Mouse (Mus musculus) lung, postnatal 14 days (tissue): ENCODE results near the gene Lrmda.

Experiments
- DNase-seq: peaks from one replicate; pipeline ENCODE4 v3.0.0; 2021

Gene Lrmda

DNA sequence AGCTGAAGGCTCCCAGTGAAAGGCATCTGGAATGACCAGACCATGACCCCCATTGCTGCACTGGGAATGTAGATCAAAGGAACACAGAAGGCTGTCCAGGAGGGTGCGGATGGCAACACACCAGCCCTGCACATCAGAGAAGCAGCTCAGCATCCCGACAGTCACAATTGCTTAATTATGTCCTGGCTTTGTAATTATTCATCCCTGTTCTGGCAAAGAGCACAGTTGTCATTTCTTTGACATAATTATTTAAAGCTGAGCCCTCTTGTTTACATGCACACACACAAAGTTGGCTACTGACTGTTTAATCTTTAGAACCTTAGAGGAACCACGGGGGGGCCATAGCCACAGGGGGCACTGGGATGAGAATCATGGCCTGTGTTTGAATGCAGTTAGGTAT, 580.7 kb downstream of the Lrmda start:
- no peak for DNase-seq

DNA sequence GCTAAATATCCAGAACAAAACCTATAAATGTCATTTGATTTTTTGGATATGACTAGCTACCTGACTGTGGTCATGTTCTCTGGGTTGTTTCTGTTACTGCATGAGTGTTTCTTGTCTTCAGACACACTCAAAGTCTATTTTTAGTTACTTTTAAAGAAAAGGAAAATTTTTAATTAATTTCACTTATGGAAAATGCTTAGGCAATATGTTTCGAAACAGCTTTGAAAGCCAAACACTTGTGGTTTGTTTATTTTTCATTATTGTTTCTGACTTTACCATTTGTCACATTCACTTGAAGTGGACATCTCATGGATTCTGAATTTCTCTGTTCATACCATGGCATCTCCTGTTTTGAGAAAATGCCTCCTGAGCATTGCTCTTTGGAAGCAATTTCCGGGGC, 582.8 kb downstream of the Lrmda start:
- DNase-seq = no peak

DNA sequence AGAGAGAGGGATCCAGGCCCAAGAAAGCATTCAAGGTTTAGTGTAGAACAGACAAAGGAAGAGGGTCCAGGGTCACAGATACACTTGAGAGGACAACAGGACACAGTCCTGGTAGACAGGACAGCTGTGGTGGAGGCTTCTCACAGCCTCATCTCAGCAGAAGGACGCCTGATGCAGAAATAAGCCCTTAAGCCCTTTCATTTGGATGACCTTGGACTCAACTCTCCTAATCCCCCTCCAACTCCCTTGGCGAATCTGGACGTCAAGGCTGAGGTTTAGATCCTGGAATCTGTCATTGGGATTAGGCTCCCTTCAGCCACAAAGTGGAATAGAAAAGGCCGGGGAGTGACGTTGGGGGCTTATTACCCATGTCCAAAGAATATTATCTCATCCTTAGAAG, 589.1 kb downstream of the Lrmda start:
- no peak for DNase-seq

DNA sequence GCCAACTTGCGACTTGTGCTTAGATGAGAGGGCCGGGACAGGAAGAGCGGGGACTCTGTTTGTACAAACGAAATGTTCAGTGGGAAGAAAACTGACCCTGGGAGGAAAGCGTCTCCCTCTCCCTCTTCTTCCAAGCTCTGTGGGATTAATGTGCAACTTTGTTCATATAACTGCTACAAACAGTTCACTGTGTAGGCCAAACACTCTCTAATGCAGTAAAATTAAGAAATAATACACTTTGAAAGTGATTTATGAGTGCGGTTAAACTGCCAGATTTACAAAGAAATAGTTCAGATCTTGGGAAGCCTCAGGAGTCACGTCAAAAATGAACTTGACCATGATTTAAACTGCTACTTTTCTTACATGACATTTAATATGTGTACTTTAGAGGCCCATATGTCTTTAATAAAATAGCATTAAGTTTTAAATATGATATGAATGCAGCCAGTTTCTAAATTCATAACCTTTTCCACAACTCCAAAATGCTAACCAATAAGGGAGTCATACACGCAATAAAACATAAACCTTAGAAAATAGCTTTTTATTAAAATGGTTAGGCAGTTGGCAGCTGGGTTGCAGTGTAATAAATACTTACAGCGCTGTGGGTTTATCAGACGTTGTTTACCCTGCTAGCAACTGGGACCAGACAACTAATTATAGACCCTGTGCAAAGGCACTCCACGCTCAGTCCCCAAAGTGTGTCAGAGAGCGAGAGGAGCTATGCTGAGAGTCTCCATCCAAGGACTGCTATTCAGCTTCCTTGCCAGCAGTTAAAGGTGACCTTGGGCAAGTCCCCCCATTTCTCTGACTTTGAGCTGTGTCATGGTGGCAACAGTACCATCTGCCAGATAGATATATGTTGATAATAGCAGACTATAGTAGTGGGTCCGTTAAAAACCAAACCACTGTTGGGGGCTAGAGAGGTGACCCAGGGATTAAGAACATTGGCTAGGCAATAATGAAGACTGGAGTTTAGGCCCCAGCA, 590.0 kb downstream of the Lrmda start:
- no peak for DNase-seq

DNA sequence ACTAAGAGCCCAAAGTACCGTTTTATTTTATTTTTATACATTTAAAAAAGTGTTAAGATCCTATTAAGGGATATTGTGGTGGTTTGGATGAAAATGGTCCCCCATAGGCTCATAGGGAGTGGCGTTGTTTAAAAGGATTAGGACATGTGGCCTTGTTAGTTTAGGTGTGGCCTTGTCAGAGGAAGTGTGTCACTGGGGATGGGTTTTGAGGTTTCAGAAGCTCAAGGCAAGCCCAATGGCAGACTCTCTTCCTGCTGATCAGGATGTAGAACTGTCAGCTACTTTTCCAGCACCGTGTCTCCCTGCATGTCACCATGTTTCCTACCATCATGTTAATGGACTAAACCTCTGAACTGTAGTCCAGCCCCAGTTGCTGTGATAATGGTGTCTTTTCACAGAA, 591.5 kb downstream of the Lrmda start:
- DNase-seq = no peak

DNA sequence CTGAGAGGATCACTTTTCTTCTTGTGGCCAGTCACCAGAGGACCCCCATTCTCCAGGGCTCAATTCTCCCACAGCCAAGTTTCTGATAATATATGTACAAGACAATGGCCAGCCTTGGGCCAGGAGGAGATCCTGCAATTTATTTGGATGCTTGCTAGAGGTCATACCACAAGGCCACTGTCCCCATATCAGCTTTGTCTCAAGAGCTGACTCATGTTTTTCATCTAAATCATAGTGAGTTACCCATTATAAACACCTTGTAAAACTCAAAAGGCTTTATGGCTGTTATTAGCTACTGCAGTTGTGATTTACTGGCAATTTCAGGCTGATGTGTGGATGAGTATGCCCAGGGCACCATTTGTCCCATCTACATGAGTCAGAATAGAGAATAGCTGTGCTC, 600.7 kb downstream of the Lrmda start:
- DNase-seq = no peak

DNA sequence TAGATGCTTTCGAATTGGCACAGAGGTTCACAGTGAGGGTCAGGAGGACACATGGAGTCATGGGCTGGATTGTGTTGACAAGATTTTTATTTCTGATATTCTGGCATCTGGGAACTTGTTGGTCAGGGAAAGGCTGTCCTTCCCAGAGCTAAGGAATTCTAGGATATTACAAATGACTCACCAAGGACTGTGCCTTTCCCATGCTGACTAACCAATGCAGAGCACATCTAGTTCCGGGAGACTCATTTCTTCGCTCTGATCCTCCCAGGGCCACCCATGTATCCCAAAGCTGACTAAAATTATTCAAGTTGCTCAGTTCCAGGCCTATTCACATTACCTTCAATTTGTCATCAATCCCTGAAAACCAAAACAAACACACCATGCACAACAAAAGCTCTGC, 602.4 kb downstream of the Lrmda start:
- DNase-seq = no peak

DNA sequence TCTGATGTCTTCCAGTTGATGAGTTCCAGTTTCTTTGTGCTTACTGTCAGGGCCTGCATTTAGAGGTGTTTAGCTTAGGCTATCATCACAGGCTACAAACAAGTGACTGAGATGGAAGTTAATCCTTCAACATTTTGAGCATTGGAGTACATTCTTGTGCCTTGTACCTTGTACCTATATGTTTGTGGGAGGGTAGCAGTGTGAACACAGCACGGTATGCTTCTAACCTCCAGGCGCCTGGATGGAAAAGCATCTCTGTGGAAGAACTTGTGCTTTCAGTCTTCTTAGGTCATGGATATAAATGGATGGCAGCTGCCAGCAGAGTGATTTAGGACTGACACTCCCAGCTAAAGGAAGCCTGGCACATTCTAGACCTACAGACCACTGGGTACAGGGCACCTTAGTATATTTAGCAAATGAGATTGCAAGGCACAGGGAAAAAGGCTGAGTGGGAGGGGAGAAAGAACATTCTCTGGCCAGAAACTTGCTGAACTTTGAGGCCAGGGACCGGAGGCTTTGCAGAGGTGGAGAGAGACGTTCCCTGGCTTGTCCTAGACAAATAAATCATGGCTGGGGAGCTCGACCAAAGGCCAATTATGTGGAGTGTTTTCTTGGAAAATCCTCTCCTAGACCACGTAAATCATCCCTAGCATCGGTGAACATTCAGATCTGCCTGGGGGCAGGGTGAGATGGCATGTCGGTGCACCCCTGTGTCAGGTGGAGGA, 607.8 kb downstream of the Lrmda start:
- no peak for DNase-seq

DNA sequence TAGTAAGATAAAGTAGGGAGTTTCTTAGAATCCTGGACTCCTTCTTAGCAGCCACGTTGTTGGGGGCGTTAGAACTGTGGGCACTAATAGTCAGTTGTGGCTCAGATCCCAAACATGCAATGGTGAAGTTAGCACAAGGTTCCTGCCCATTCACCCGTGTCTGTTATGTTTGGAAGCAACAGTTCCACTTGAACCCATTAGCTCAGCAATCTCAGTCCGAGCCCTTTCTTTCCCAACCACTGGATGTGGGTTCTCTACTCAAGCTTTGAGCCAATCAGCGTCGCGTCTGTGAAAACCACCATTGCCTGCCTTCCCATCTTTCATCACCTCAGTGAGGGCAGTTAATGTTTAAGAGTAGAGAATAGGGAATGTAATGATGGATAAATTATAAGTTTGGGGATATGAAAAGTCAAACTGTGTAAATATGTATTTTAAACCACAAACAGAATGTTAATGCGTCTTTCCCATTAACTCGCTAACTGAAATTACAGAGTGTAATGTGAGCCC, 610.9 kb downstream of the Lrmda start:
- DNase-seq = no peak

DNA sequence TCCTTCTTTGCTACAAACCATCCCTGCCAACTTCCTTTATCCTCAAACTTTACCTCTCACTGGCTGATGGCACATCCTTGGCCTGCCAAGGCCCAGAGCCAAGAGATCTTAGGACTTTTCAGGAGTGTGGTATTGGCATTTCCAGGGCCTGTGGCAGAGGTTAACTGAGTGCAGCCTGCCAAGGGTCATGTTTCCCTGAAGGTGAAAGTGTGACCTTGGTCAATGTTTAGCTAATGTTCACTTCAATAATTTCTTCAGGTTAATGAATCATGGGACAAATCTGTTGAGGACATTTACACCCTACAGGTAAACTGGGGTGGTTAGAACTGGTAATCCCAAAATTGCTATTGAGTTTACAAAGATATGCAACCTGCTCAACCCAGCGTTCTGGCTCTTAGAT, 614.1 kb downstream of the Lrmda start:
- DNase-seq = no peak

DNA sequence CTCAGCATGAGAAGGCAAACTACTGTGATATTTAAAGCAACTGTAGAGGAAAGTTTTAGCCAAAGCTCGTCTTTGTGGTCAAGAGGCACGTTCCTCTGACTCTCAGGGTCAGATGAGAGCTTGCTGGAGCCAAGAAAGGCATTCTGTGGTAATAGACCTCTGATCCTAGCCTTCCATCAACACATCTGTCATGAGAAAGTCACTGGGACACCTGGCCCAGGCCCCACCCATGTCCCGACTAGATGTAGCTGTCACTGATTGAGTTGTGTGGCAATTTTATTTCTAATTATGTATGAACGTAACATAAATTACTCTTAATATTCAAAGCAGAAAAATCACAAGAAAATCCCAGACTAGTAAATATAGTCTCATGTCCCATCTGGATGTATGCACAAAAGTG, 624.0 kb downstream of the Lrmda start:
- no peak for DNase-seq

DNA sequence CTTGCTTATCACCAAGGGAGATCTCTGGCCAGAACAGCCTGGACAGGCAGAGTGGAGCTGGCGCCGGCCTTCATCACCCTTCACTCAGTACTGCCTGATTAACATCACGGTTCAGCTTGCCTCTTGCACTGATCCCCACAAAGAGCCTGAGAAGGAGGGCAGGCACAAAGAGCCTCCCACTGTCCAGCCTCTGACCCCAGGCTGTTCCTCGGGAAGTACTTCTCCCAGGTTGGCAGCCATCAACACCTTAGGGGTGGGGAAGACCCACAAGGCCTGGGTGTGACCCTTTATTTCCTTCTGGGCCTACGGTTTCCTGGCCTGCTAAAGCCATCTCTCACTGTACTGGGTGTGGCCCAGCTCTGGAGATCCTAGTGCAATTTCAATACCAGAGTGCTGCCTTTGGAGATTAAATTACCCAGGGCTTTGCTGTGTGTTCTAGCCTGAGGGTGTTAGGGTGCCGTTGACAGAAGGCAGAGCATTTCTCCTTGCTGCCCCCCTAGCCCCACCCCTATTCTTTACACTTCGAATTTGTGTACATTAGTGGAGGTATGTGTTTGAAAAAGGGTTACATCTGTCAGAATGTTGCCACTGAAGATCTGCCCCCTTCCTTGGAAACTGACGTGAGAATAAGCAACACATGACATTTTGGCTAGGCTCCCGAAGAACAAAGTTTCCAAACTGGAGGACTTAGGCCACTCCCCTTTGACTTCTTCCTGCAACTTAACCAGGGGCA, 628.5 kb downstream of the Lrmda start:
- DNase-seq = peak; percentile 56

DNA sequence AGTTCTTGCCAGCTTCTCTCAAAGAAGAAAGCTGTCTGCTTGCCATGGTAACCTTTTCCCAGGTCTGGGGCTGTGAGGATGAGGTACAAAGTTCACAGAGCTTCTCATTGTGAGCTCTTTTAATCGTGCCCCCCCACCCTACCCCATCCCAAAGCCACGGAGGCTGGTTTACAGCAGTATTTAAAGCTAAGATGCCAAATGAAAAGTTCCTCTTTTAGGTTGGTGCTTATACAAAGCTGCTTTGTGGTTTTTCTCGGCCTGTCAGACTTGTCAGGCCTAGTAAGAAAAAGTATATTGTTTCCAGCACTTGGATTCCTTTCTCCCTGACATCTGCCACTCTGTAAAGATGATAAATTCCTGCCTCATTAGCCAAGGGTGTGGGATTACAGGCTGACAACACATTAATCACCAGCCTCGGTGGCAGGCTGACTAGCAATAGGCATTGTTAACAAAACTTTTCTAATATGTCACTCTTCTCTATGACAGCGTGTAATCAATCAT, 629.9 kb downstream of the Lrmda start:
- no peak for DNase-seq

DNA sequence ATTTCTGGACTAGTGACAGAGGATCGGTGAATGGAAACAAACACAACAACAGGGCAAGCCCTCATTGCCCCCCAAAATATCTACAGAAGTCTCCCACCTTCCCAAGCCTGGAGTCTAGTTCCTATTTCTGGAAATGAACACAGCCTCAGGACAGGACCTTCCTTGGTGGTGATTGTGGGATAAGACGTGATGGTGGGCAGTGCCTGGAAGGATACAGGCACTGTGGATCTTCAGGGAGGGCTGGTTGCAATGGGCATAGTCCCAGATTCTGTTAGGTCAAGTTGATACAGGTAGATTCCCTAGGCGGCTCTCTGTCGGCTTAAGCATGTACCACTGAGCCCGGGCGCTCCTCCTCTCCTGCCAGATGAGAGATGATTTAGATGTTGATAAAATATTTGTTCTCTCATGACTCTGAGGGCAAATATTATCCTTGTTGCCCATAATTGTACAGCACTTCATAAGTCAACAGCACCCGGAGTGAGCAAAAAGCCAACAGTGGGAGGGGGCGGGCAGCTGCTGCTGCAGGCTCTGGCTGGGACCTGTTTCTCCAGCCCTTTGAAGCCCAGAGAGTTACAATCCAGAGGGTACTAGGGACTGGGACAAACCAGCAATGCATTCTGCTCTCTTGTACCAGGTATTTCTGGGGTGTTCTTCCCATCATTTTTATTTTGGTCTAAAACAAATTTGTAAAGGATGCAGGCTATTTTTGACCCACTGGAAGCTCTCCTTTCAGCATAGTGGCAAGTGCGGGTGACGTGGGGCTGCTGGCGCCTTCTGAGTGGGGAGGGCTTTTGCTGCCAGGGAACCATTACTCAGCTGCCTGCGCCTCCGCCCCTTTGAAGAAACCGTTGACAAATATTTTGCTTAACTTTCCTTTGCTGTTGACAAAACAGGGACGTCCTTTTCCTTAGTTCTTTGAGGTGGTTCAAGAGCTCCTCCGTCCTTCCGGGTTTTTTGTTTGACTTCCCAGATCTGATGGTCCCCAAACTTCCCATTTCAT, 630.8 kb downstream of the Lrmda start:
- peak; percentile 71 for DNase-seq

DNA sequence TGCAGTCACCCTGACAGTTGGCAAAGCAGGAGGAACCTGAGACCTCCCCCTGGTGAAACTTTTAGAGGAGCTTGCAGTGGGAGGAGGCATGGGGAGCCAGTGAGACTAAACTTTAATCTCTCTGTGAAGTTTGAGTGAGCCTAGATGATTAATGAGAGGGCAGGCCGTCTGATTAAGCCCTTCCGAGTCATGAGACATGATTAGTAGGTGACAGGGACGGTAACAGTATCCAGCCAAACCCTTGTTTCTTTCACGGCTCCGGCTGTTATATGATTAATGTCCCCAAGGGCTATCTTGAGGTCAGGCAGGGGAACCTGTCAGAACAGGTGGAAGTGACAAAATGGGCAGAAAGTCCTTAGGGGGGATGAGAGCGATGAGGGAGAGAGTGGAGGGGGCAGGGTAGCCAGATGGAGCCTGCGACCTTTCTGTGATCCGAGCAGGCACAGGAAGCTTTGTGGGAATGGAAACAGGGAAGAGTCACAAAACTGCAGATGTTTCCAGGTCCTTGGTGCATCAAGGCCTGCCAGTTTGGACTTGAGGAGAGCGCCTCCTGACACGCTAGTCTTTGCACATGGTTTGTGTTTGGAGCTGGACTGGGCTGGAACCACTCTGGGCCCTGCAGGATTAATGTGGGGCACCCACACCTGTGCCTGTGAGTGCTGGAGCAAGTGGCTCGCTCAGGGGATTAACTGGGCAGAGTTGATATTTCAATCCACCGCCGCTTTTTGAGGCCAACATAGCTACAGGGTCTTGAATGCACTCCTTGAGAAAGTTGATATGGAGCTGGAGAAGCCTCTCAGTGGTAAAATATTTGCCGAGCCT, 631.8 kb downstream of the Lrmda start:
- no peak for DNase-seq

DNA sequence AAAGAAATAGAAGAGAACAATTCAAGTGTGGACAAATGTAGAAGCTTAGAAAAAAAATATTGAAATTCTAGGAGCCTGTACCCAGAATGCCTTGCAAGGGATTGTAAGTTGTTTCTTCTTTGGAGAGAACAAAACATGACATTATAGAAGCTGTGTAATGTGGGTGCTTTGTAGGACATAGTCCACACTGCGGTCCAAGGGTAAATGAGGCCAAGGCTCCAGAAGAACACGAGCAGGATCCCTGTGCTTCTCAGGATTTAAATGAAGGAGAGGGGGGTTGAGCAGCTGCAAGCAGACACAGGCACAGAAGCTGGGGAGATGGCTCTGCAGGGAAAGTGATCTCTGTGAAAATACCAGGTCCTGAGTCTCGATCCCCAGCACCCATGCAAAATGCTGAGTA, 643.0 kb downstream of the Lrmda start:
- DNase-seq = no peak

DNA sequence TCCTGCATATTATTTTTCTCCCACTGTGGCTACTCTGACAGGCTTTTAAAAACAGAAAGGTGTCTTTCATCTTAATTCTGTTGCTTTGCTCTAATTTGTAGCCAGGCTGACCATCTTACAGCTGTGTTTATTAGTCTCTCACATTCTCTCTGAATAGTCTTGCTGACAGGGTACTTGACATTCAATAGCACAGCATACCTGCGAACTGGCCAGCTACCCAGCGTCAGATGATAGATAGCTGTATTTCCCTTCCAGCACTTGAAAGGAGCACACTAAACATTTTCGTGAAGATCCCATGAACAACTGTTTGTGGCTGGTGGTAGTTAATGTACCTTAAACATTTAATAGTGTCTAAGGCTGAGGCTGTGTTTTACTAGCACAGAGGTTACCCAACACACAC, 646.9 kb downstream of the Lrmda start:
- no peak for DNase-seq

DNA sequence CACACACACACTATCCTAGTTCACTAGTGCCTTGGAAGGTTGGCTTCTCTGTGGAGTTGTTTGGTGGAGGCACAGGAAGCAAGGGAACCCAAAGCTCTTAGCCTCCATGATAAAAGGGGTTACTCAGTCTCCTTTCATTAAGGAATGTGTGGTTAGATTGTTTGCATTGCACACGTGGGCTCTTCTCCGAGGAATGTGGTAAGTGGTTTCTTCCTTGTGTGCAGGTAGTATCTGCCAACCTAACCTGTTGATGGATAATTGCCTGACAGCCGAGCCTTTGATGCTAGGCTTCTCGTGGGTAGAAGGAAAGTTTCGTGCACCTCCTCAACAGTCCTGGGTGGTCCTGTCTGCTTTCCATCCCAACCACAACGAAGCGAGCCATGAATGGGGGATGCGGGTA, 648.8 kb downstream of the Lrmda start:
- DNase-seq = no peak

DNA sequence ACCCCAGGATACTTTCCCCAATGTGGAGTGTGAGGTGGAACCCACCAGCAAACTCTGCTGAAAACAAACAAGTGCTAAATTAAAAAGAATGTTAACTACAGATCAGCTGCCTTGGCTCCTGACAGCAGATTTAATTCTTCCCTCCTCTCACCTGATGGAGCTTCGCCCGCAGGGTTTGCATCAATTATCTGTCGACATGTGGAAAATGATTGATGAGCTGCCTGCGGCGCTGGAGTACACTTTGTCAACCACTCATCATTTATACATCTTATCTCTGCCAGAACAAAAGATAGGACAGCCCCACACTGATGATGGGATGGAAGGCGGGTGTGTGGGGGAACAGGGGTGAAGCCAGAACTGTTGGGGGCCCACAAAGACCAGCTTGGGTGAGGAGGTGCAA, 649.2 kb downstream of the Lrmda start:
- DNase-seq = no peak

DNA sequence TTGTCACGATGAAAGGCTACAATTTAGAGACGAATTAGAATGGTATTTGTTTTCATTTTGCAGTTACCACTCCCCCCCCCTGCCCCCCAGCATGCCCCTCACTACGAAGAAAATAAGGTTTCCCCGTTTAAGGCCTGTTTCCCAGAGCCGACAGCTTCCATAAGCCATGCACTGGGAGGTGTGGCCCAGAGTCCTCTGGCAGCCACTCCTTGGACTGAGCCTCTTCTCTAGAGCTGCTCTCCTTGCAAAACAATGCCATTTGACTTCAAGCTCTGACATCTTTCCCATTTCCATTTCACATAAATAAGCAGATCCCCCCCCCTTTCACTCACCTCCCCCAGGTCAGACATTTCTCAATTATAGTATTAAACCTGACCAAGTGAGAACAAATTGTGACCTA, 654.1 kb downstream of the Lrmda start:
- DNase-seq = no peak
